Mouse (Mus musculus) thymus, postnatal 14 days (tissue): ENCODE measurements around the gene Glycam1.
"Not testable (repeated sequence)": the region's sequence is repeated elsewhere in the genome, so short reads cannot be mapped to it uniquely, and the experiment has no call there.

Experiments used
- DNase-seq: peaks from one replicate; pipeline ENCODE4 v3.0.0; 2021

Gene Glycam1

GRCm38 (mm10) chr15:103564981-103565380 lies at the start of gene Glycam1:
Gene Glycam1 (minus strand): TSS chr15:103565081.
- no peak for DNase-seq

GRCm38 (mm10) chr15:103604481-103604880 lies 39.6 kb upstream of the Glycam1 start:
- no peak for DNase-seq

GRCm38 (mm10) chr15:103590779-103591178 lies 25.9 kb upstream of the Glycam1 start:
- no peak for DNase-seq

DNA sequence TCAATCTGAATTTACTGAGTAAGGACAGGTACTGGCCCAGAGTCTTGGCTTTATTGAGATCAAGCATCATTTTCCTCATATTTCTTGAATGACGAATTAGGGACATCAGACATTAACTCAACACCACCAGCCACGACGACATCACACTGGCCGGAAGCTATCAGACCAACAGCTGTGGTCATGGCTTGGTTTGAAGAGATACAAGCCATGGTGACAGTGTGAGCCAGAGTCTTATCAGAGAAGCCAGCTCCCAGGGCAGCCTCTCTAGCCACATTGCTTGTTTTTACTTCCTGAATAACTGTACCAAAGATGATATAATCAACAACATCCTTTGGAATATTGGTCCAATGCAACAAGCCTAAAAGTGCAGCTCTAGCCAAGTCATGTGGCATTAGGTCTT lies 22.9 kb upstream of the Glycam1 start:
- not testable (repeated sequence) for DNase-seq

- no peak for DNase-seq
Measured at GRCm38 (mm10) chr15:103585876-103586275, 21.0 kb upstream of the Glycam1 start.

- DNase-seq, result peak; percentile 50
Measured at GRCm38 (mm10) chr15:103552096-103552690, 12.7 kb downstream of the Glycam1 start.

DNA sequence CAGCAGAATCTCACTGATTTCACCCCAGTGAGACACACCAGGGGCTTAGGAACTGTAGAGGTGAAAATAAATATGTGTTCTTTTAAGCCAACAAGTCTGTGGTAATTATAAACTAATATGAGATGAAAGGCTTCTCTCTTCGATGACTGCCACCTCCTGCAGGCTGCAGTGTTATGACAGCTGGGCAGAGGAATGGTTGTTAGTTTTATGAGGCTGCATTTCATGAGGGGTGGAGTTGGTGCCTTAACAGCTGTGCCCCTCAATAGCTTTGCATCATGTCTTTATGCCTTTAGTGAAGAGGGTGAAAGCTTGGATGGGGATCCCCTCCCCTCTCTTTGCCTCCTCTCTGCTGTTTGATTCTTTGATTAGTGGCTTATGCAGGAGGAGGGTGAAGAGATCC lies 13.8 kb downstream of the Glycam1 start:
- DNase-seq, result no peak

GRCm38 (mm10) chr15:103549475-103549874 lies 15.4 kb downstream of the Glycam1 start:
- no peak for DNase-seq

GRCm38 (mm10) chr15:103547983-103548382 lies 16.9 kb downstream of the Glycam1 start:
- DNase-seq, result no peak

DNA sequence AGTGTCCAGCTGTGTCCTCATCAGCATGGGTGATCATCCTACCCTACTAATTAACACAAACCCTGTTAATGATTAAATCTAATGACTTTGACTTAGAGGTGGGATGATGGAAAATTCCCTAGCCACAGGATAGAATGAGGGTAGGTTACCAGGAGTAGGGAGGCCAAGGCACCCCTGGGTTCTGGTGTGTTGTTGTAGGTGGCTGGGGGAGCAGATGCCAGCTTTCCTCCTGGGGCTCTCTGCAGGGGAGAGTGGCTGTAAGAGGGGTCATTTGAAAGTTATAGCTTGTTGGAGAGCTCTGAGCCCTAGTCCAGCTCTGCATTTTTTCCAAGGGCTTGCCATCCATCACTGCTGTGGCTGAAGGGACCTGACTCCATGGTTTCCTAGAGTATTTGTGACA lies 22.4 kb downstream of the Glycam1 start:
- no peak for DNase-seq

DNA sequence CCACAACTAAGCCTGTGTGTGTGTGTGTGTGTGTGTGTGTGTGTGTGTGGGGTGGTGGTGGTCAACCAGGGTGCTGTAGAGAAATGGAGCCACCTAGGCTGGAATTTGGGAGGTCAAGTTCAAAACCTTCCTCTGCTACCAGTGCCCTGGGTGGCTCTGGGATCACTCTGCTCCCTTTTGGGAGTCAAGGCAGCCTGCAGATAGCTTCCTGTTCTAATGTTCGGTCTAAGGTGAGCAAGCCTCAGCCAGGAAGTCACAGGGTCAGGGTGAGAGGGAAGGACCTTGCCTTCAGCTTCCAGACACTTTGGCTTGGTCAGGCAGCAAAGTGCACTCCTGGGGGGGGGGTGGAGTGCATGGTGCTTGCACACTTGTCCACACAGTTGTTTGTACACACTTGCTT lies 24.2 kb downstream of the Glycam1 start:
- DNase-seq, result no peak

DNA sequence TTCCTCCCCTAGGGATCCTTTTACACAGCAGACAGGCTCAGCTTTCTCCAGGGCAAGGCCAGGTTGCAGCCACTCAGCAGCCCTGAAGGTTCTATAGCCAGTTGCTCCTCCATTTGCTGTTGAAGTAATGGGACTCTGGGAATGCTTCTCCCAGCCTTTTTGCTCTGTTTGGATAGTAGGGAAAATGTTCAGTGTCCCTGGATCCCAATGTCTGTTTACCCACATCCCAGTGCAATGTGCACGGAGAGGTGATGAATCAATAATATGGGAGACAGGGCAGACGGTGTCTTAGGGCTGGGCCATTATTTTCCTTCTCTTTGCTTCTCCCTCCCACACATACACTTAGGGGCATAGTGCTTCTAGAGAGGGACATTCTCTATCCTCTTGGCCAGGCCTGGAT lies 25.6 kb downstream of the Glycam1 start:
- no peak for DNase-seq

DNA sequence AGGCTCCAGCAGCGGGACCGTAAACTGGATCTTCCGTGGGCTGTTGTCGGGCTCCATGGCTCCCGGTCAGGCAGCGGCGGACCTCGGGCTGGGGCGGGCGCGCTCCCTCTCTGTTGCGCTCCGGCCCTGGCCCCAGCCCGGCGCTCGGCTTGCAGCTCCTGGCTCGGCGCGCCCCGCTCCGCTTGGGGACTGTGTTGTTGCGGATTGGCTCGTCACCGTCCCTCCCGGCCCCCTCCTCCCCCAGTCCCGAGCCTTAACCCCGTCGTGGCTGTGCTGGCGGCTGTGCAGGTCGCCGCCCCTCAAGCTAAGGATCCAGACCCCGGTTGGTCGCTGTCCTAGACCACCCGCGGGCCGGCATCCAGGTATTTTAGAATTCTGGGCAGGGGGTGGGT lies 27.1 kb downstream of the Glycam1 start, which contains the start of gene Ppp1r1a:
Gene Ppp1r1a (minus strand): TSS at position 182 of the 392 bp plus-strand sequence.
- DNase-seq, result no peak

GRCm38 (mm10) chr15:103537011-103537821 lies 27.7 kb downstream of the Glycam1 start:
- no peak for DNase-seq

DNA sequence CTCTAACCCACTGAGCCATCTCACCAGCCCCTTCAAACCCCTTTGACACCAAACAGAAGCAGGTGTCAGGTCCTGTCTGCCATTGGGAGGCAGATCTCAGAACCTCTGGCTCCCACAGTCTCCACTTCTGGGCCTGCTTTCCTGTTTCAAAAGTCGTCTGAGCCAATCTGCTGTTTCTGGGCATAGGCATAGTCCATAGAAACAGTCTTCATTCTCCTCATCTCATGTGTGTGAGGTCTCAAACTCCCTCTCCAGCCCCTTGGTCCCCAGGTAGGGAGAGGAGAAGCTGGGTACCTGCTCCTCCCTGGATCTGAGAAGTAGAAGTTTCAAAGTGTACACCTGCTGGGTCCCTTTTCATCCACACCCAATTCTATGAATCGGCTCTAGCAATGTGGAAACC lies 28.4 kb downstream of the Glycam1 start:
- no peak for DNase-seq

- no peak for DNase-seq
Measured at GRCm38 (mm10) chr15:103535786-103536185, 29.1 kb downstream of the Glycam1 start.

DNA sequence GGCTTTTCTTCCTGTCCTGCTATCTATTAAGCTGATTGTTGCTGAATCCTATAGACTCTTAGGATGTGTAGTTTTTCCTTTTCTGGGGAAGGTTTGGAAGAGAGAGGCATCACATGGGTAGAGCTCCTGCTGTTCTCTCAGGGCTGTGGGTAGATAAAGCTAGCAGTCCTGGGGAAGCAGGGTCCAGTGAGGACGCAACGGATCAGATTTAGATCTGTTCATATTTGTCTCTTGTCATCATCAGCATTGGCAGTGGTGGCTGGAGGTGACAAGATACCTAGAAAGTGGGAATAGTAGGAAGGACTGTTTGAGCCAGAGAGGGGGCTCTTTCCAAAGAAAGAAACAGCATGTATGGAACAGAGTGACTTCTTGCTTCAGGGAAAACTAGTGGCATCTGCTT lies 29.9 kb downstream of the Glycam1 start:
- DNase-seq, result no peak

- no peak for DNase-seq
Measured at GRCm38 (mm10) chr15:103534054-103534620, 30.7 kb downstream of the Glycam1 start.

DNA sequence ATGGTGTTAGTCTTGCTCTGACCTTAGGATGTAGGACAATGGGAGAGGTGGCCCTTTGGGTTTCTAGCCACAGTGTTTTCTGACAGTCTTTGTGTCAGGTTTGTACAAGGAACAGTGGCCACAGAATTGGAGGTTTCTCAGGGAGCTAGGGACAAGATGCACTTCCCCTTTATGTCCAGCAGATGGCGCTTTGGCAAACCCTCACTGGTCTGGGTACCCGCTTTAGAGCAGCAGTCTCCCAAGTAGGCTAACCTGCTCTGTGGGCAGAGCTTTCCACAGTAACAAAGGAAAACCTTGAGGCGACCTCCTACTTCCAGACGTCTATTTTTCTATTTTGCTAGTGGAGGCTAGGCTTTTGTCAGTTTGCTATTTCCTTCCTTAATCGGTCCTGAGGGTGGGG lies 34.5 kb downstream of the Glycam1 start:
- peak; percentile 30 for DNase-seq

DNA sequence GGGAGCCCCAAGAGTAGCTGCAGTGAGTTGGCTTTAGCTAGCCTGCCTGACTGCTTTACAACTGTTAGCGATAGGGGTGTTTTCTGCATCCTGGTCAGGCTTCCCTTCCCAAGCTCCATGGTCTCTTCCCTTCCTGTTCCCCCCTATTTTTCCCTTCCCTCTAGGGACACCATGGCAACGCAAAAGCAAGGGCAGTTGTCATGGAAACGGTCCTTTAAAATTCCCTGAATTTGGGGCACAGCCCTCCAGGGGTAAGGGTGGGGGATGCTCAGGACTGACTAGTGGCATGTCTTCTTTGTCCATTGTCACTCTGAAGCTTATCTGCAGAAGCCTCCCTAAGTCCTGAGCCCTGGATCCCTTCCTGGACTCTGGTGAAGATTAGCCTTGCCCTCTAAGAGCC lies 41.7 kb downstream of the Glycam1 start:
- DNase-seq, result no peak

GRCm38 (mm10) chr15:103522458-103523099 lies 42.3 kb downstream of the Glycam1 start:
- no peak for DNase-seq

DNA sequence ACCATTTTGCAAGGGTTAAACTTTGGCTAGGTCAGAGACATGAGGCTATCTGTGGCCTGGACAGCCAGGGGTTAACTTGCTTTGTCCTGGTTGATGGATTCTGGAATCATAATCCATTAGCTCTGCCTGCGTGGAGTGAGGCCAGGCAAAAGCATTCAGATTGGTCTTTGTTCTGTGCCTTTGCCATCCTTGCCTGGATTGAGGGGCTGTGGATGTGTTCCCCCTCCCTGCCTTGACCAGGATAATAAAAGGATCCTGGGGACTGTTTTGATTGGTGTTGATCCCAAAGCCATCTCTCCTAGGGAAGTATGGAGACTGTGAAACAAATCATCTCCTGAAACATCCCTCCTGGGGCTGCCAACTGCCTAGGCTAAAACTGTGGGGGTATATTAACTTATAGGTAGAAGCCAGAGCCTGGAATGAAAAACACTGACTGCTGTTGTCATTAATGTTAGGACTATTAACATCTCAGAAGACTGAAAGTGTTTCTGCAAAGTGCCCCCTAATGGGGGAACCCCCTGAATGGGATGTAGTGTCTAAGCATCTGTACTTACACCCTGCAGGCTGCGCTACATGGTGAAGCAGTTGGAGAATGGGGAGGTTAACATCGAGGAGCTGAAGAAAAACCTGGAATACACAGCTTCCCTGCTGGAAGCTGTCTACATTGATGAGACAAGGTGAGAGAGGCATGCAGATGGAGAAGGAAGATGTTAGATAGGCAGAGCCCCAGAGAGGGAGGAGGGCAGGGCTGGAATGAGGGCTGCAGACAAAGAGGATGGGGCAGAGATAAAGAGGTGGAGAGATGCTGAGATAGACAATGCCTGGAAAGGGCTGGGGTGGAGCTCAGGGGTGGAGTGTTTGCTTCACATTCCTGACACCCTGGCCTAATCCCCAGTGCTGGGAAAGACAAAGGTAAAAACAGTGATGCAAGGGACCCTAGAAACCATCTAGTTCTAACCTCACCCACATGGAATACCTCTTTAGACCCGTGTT lies 45.2 kb downstream of the Glycam1 start:
- no peak for DNase-seq
